Mouse (Mus musculus) lung, adult 18-20 months (tissue): ENCODE data around the gene Src.
A peak's percentile ranks its signal among the peaks of the same experiment; 100 is the strongest.

Experiments used
- DNase-seq, 2 experiments: peaks; one replicate each; pipeline ENCODE4 v3.0.0; 2022; ENCODE audit warnings: mixed read lengths in 2 of 2

Gene Src

GRCm38 (mm10) chr2:157441363-157441762, 23.1 kb downstream of the Src start:
- no peak for DNase-seq

GRCm38 (mm10) chr2:157447297-157448158, 29.3 kb downstream of the Src start:
- peak in 1 of 2 experiments; percentile 61 for DNase-seq

- no peak for DNase-seq
These were observed 30.1 kb downstream of the Src start for GRCm38 (mm10) chr2:157448356-157448755.

- no peak for DNase-seq
These were observed 32.7 kb downstream of the Src start for GRCm38 (mm10) chr2:157450905-157451304.

GRCm38 (mm10) chr2:157451372-157452040, 33.3 kb downstream of the Src start:
- DNase-seq = peak; percentile 58 to 69

- DNase-seq = peak; percentile 89 to 92
These were observed 39.0 kb downstream of the Src start for GRCm38 (mm10) chr2:157457100-157457806.

GRCm38 (mm10) chr2:157458472-157458871, 40.2 kb downstream of the Src start:
- DNase-seq = peak; percentile 67 to 77

- no peak for DNase-seq
These were observed 41.5 kb downstream of the Src start for GRCm38 (mm10) chr2:157459736-157460135.

GRCm38 (mm10) chr2:157462776-157463710, 44.8 kb downstream of the Src start:
- DNase-seq = no peak

- DNase-seq = no peak
These were observed 45.9 kb downstream of the Src start for GRCm38 (mm10) chr2:157463887-157464745.

- DNase-seq = no peak
These were observed 46.5 kb downstream of the Src start for GRCm38 (mm10) chr2:157464746-157465126.

GRCm38 (mm10) chr2:157466836-157467235, 48.6 kb downstream of the Src start:
- DNase-seq = no peak

GRCm38 (mm10) chr2:157468130-157468796, 50.0 kb downstream of the Src start:
- peak in 1 of 2 experiments; percentile 45 for DNase-seq

- DNase-seq = peak in 1 of 2 experiments; percentile 30
These were observed 53.0 kb downstream of the Src start for GRCm38 (mm10) chr2:157471292-157471691.

- DNase-seq = no peak
These were observed 53.5 kb downstream of the Src start for GRCm38 (mm10) chr2:157471737-157472136.

- no peak for DNase-seq
These were observed 54.2 kb downstream of the Src start for GRCm38 (mm10) chr2:157472469-157472868.

GRCm38 (mm10) chr2:157474269-157474729, 56.1 kb downstream of the Src start:
- DNase-seq = no peak

GRCm38 (mm10) chr2:157475437-157476379, 57.5 kb downstream of the Src start:
- DNase-seq = no peak

GRCm38 (mm10) chr2:157478651-157479050, 60.4 kb downstream of the Src start:
- DNase-seq = no peak
